Comparison of ENCODE assay signal across 10 mouse cellular contexts in the genomic region with DNA sequence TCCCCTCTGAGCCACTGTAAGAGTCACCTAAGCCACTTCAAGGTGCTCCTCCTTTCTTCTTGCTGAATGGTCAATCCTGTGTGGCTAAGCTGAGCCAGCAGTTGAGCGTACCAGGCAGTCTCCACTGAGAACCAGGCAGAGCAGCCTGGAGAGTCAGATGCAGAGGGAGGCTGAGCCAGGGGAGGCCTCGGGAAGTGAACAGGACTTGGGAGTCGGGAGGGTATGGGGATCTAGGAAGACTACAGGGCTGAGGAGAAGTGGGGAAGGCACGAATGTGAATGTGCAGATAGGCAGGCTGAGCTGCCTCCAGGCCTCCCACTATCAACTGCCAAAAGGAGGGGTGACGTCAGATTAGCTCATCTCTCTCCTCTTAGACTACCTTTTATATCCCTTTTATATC. TPM values are rescaled to one million over a fixed set of nuclear protein-coding genes. Genes with fewer than 3 reads are reported as not detected.
DNase-seq lines count a peak whose midpoint lies in the region; ATAC-seq and TF ChIP-seq lines count a peak whose summit lies in the region.
"Had no signal": no experiment of that assay in that cellular context is flagged by ENCODE, and none has a peak within 500 bp of the region (broad histone marks: within the 10 kb centered on the region; RNA-seq: fewer than 3 reads in every experiment).

No protein-coding gene starts in this region.

- no peak overlapping the region for H3K4me2 ChIP-seq in intestine, postnatal 0 days (replicated peaks; ENCODE audit: low read depth)
- no peak overlapping the region for H3K4me2 ChIP-seq in intestine, embryonic 16.5 days (ENCODE audit: low read depth, low read length)
- peak overlapping the region; percentile 38 for H3K4me2 ChIP-seq in liver, embryonic 14.5 days (ENCODE audit: low read depth)

- no peak for ATAC-seq in intestine, postnatal 0 days
- no peak for ATAC-seq in intestine, embryonic 16.5 days
- ATAC-seq in liver, embryonic 14.5 days (ENCODE audit: insufficient read depth), result peak; percentile 77
- ATAC-seq in cerebellum, adult (ENCODE audit: insufficient number of reproducible peaks, low FRiP score, low TSS enrichment), result no peak

- no peak overlapping the region for H3K9ac ChIP-seq in intestine, postnatal 0 days (ENCODE audit: low read depth, low read length)
- no peak overlapping the region for H3K9ac ChIP-seq in intestine, embryonic 16.5 days (ENCODE audit: low read depth, low read length)
- peak overlapping the region; percentile 46 for H3K9ac ChIP-seq in liver, embryonic 14.5 days (replicated peaks)

- TF ChIP-seq EP300 in liver, embryonic 14.5 days (IDR thresholded peaks at IDR 0.05; ENCODE audit: low read depth), result peak; percentile 43; the same call in 1 of the 2 replicates

- no peaks in the 10 kb centered on the region for H3K4me1 ChIP-seq in intestine, postnatal 0 days (replicated peaks; ENCODE audit: control insufficient read depth, insufficient read depth, low read length)
- peaks cover 40% of the 10 kb centered on the region for H3K4me1 ChIP-seq in intestine, embryonic 16.5 days (ENCODE audit: control insufficient read depth, insufficient read depth, low read length)
- H3K4me1 ChIP-seq in liver, embryonic 14.5 days (replicated peaks; ENCODE audit: control insufficient read depth in 2 of 2, insufficient read depth in 2 of 2, low read length in 1 of 2), result peaks cover 5 to 17% of the 10 kb centered on the region in 2 experiments; a peak in 3 of 4 replicates

- peak; percentile 56 for DNase-seq in adrenal gland, adult 2 months
- DNase-seq in adrenal gland, adult 18-20 months (ENCODE audit: low spot score in 2 of 2), result no peak
- peak; percentile 84 for DNase-seq in brain, adult 2 months (ENCODE audit: low read depth, low spot score)
- peak in 2 of 3 experiments; percentile 41 to 42 for DNase-seq in liver, embryonic 14.5 days (ENCODE audit: low read depth in 3 of 3, low spot score in 3 of 3)
- no peak for DNase-seq in adrenal gland, postnatal 36 days
- DNase-seq: heart, adult 11 months; kidney, postnatal 36 days had no signal

- TF ChIP-seq CTCF in intestine, postnatal 0 days (IDR thresholded peaks at IDR 0.05; ENCODE audit: low read depth), result no peak
- TF ChIP-seq CTCF in liver, embryonic 14.5 days (IDR thresholded peaks at IDR 0.05; ENCODE audit: low read depth), result no peak

- H3K27me3 ChIP-seq in intestine, postnatal 0 days (replicated peaks; ENCODE audit: control insufficient read depth, insufficient read depth, low read length), result no peaks in the 10 kb centered on the region
- no peaks in the 10 kb centered on the region for H3K27me3 ChIP-seq in intestine, embryonic 16.5 days (replicated peaks; ENCODE audit: control insufficient read depth, insufficient read depth, low read length)
- H3K27me3 ChIP-seq in liver, embryonic 14.5 days (ENCODE audit: control insufficient read depth, insufficient read depth, low read length), result no peaks in the 10 kb centered on the region

- H3K36me3 ChIP-seq in intestine, postnatal 0 days (ENCODE audit: control insufficient read depth, insufficient read depth), result peaks cover 4% of the 10 kb centered on the region; the same call in 1 of the 2 replicates
- no peaks in the 10 kb centered on the region for H3K36me3 ChIP-seq in intestine, embryonic 16.5 days (ENCODE audit: control insufficient read depth, insufficient read depth, low read length)
- H3K36me3 ChIP-seq in liver, embryonic 14.5 days (replicated peaks; ENCODE audit: control insufficient read depth, insufficient read depth, low read depth), result no peaks in the 10 kb centered on the region

- H3K27ac ChIP-seq in intestine, postnatal 0 days (ENCODE audit: low read depth, low read length), result peak overlapping the region; percentile 31
- H3K27ac ChIP-seq in intestine, embryonic 16.5 days (ENCODE audit: low read length), result no peak overlapping the region
- H3K27ac ChIP-seq in liver, embryonic 14.5 days, result peak overlapping the region; percentile 30

- H3K4me3 ChIP-seq in intestine, postnatal 0 days (ENCODE audit: low read depth, low read length), result no peak overlapping the region
- H3K4me3 ChIP-seq in intestine, embryonic 16.5 days (ENCODE audit: low read length), result no peak overlapping the region
- no peak overlapping the region for H3K4me3 ChIP-seq in liver, embryonic 14.5 days (ENCODE audit: insufficient read depth in 1 of 2, low read depth in 2 of 2, low read length in 2 of 2)

- no peaks in the 10 kb centered on the region for H3K9me3 ChIP-seq in intestine, postnatal 0 days (ENCODE audit: control insufficient read depth)
- no peaks in the 10 kb centered on the region for H3K9me3 ChIP-seq in intestine, embryonic 16.5 days (ENCODE audit: control insufficient read depth, low read length)
- H3K9me3 ChIP-seq in liver, embryonic 14.5 days (ENCODE audit: control insufficient read depth, low read length), result no peaks in the 10 kb centered on the region

- WGBS in intestine, postnatal 0 days, result 76% methylated on average over 5 of the region's 5 CpGs
- WGBS in intestine, embryonic 16.5 days, result 65% methylated on average over 5 of the region's 5 CpGs
- 23% methylated on average over 5 of the region's 5 CpGs for WGBS in liver, embryonic 14.5 days (ENCODE audit: insufficient replicate concordance)

RNA-seq across cellular contexts. Expression of a gene that starts 34.0 kb away (rescaled TPM):
- total RNA-seq in adrenal gland, adult 2 months (2021), result 10 to 100 TPM; 71.9 to 78.5 TPM
- 159 and 181 TPM in 2 replicates for polyA plus RNA-seq in adrenal gland, adult 2 months (2012; rRNA removed)
- total RNA-seq in adrenal gland, adult 18-20 months (2021), result 10 to 100 TPM; 63.0 to 80.7 TPM
- polyA plus RNA-seq in intestine, postnatal 0 days (2015; fragmentation: Nextera tagmentation; extraction: Ambion mirVana), result 29.6 and 35.1 TPM in 2 replicates
- 29.6 and 33.8 TPM in 2 replicates for polyA plus RNA-seq in intestine, embryonic 16.5 days (2015; fragmentation: Nextera tagmentation; extraction: Ambion mirVana)
- polyA plus RNA-seq in liver, embryonic 14.5 days (2012; rRNA removed), result 4.9 and 5.0 TPM in 2 replicates
- 2.4 and 3.1 TPM in 2 replicates for polyA plus RNA-seq in liver, embryonic 14.5 days (2014; fragmentation: Nextera tagmentation; extraction: Ambion mirVana)
- total RNA-seq in adrenal gland, postnatal 36 days (2021), result 10 to 100 TPM; 69.7 to 87.6 TPM

RNA-seq across cellular contexts. Expression of a gene that starts 34.4 kb away (rescaled TPM):
- 1 to 10 TPM in 1 of 2 experiments, under 1 TPM in 1; 0.61 to 1.5 TPM for total RNA-seq in adrenal gland, adult 2 months (2021)
- polyA plus RNA-seq in adrenal gland, adult 2 months (2012; rRNA removed), result 0.90 and 1.0 TPM in 2 replicates
- 1 to 10 TPM in 1 of 2 experiments, under 1 TPM in 1; 0.73 to 1.6 TPM for total RNA-seq in adrenal gland, adult 18-20 months (2021)
- 1.7 and 1.9 TPM in 2 replicates for polyA plus RNA-seq in intestine, postnatal 0 days (2015; fragmentation: Nextera tagmentation; extraction: Ambion mirVana)
- polyA plus RNA-seq in intestine, embryonic 16.5 days (2015; fragmentation: Nextera tagmentation; extraction: Ambion mirVana), result 1.9 and 2.2 TPM in 2 replicates
- polyA plus RNA-seq in liver, embryonic 14.5 days (2012; rRNA removed), result 0.34 and 0.39 TPM in 2 replicates
- 0.14 and 0.20 TPM in 2 replicates for polyA plus RNA-seq in liver, embryonic 14.5 days (2014; fragmentation: Nextera tagmentation; extraction: Ambion mirVana)
- total RNA-seq in adrenal gland, postnatal 36 days (2021), result 1 to 10 TPM; 1.5 to 1.8 TPM

Comparison
In these comparisons a context has a peak if more than half of its experiments do, and no peak if none do; other contexts are left out.
1. DNase-seq: peak in adrenal gland, adult 2 months (single experiment), brain, adult 2 months (single experiment) and liver, embryonic 14.5 days (2 of 3); none in adrenal gland, adult 18-20 months (0 of 2) and adrenal gland, postnatal 36 days (0 of 2).